Mouse (Mus musculus): ENCODE measurements around the gene Slc35f6. TPM values are rescaled to one million over a fixed set of nuclear protein-coding genes. Genes with fewer than 3 reads are reported as not detected.

Gene Slc35f6
- polyA plus RNA-seq, 1 experiment = 51.2 TPM

DNA sequence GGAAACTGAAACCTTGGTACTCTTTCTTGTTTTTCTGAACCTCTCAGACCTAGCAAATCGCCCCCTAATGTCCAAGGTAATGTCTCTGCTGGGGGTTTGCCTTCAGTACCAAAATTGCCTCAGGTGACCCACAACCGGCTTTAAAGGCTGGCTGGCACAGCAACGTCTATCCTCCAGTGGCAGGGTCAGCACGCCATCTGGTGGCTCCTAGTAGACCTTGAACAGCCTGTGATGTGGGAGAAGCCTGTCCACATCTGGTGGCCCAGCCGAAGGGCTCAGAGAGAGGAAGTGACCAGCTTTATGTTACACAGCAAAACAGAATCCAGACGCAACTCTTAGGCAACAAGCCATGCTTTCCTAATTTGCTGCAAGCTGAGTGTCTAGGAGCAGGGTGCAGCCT is 9.7 kb upstream of the Slc35f6 start:
- H3K4me1 ChIP-seq (ENCODE audit: control insufficient read depth, insufficient read depth, low read length) = no peaks in the 10 kb centered on the region
- peak; percentile 86 for DNase-seq
- no peak overlapping the region for H3K4me3 ChIP-seq (ENCODE audit: insufficient read depth, low read depth, low read length)
- H3K27ac ChIP-seq (ENCODE audit: insufficient read depth, low read depth, low read length) = no peak overlapping the region
- 2% methylated on average over 6 of the region's 6 CpGs for WGBS
- no peaks in the 10 kb centered on the region for H3K27me3 ChIP-seq (replicated peaks; ENCODE audit: control insufficient read depth, insufficient read depth, low read length)
- H3K36me3 ChIP-seq (ENCODE audit: control insufficient read depth, insufficient read depth, low read length) = no peaks in the 10 kb centered on the region
- no peak for TF ChIP-seq POLR2A (IDR thresholded peaks at IDR 0.05; ENCODE audit: low read depth, low read length)
- TF ChIP-seq CTCF (conservative IDR thresholded peaks at IDR 0.05; ENCODE audit: insufficient read depth, insufficient read length, low read depth, low read length) = peak; percentile 95

DNA sequence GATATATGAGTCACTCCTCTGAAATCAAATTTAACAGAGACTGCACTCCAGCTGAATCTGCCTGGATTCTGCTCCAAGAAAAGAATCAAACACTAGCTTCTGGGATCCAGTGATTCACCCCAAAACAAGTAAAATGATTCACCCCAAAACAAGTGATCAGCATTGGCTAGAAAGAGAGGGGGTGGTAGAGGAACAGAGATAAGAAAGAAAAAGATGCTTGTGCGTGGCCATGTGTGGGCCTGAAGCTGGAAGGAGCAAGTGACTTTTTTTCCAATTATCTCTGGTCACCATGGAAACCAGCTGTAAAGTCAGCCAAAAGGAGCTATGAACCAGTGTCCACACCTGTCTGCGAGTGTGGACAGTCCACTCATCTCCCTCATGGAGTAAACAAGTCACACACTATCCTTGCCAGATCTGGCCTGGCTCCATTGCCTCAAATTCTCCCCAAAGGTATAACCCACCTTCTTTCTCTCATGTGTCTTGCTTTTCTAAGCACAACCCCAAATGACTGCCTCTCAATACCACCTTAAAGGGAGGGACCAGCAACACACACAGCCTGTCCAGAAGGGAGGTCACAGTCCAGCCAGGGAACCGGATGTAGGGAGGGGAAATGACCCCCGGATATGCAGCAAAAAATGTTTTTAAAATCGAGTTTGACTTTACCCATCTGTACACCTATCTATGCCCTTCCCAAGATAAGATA is 4.1 kb upstream of the Slc35f6 start:
- H3K4me3 ChIP-seq (ENCODE audit: insufficient read depth, low read depth, low read length) = no peak overlapping the region
- no peak overlapping the region for H3K27ac ChIP-seq (ENCODE audit: insufficient read depth, low read depth, low read length)
- DNase-seq = peak; percentile 47
- H3K27me3 ChIP-seq (replicated peaks; ENCODE audit: control insufficient read depth, insufficient read depth, low read length) = no peaks in the 10 kb centered on the region
- TF ChIP-seq CTCF (conservative IDR thresholded peaks at IDR 0.05; ENCODE audit: insufficient read depth, insufficient read length, low read depth, low read length) (no peak), POLR2A (IDR thresholded peaks at IDR 0.05; ENCODE audit: low read depth, low read length) (no peak)
- H3K36me3 ChIP-seq (ENCODE audit: control insufficient read depth, insufficient read depth, low read length) = no peaks in the 10 kb centered on the region
- WGBS = 54% methylated on average over 5 of the region's 5 CpGs
- H3K4me1 ChIP-seq (ENCODE audit: control insufficient read depth, insufficient read depth, low read length) = peaks cover 2% of the 10 kb centered on the region; the same call in 1 of the 2 replicates

DNA sequence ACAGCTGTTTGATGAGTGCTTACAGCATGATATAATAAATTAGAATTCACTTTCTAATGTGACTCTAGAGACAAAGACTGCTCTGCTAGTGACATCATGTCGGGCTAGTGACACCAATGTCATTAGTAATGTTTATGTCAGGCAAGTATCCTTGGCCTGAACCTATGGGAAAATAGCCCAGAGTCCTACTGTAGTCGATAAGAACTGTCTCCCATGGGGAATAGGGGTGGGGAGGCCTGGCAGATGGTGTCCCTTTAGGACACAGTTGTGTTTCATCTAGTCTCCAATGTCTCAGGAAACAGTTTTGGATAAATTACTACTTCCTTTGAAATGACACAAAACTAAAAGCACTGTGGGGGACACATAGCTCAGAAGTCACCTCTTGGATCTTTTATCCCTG is 1.7 kb upstream of the Slc35f6 start:
- DNase-seq = peak; percentile 59
- Histone ChIP-seq H3K4me3 (ENCODE audit: insufficient read depth, low read depth, low read length) (no peak overlapping the region), H3K27me3 (replicated peaks; ENCODE audit: control insufficient read depth, insufficient read depth, low read length) (no peaks in the 10 kb centered on the region), H3K36me3 (ENCODE audit: control insufficient read depth, insufficient read depth, low read length) (no peaks in the 10 kb centered on the region), H3K27ac (ENCODE audit: insufficient read depth, low read depth, low read length) (no peak overlapping the region), H3K4me1 (ENCODE audit: control insufficient read depth, insufficient read depth, low read length) (peaks cover 11% of the 10 kb centered on the region; the same call in 1 of the 2 replicates)
- WGBS = 63% methylated on average over 2 of the region's 2 CpGs
- TF ChIP-seq POLR2A (IDR thresholded peaks at IDR 0.05; ENCODE audit: low read depth, low read length) = no peak
- TF ChIP-seq CTCF (conservative IDR thresholded peaks at IDR 0.05; ENCODE audit: insufficient read depth, insufficient read length, low read depth, low read length) = no peak

DNA sequence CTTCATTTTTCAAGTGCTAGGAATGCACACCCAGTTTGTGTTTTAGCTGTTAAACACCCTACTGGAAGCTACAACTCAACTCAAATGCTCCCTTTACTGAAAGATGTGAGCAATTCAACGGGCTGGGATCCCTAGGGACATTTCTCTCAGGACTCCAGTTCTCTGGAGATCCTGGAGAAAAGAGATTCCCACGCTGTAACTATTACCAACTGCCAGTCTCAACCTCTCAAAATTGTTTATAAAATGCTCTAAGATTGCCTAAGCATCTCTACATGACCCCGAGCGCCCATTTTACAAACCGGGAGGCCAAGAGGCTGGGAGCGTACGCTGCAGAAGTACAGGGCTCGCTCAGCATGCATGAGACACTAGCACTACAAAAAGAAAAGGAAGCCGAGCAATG is 337 bp upstream of the Slc35f6 start:
- 13% methylated on average over 9 of the region's 9 CpGs for WGBS
- H3K27me3 ChIP-seq (replicated peaks; ENCODE audit: control insufficient read depth, insufficient read depth, low read length) = no peaks in the 10 kb centered on the region
- no peak for DNase-seq
- no peak for TF ChIP-seq CTCF (conservative IDR thresholded peaks at IDR 0.05; ENCODE audit: insufficient read depth, insufficient read length, low read depth, low read length)
- no peak for TF ChIP-seq POLR2A (IDR thresholded peaks at IDR 0.05; ENCODE audit: low read depth, low read length)
- peaks cover 11% of the 10 kb centered on the region; the same call in 1 of the 2 replicates for H3K4me1 ChIP-seq (ENCODE audit: control insufficient read depth, insufficient read depth, low read length)
- no peaks in the 10 kb centered on the region for H3K36me3 ChIP-seq (ENCODE audit: control insufficient read depth, insufficient read depth, low read length)
- peak overlapping the region; percentile 88 for H3K4me3 ChIP-seq (ENCODE audit: insufficient read depth, low read depth, low read length)
- peak overlapping the region; percentile 28; the same call in 1 of the 2 replicates for H3K27ac ChIP-seq (ENCODE audit: insufficient read depth, low read depth, low read length)

DNA sequence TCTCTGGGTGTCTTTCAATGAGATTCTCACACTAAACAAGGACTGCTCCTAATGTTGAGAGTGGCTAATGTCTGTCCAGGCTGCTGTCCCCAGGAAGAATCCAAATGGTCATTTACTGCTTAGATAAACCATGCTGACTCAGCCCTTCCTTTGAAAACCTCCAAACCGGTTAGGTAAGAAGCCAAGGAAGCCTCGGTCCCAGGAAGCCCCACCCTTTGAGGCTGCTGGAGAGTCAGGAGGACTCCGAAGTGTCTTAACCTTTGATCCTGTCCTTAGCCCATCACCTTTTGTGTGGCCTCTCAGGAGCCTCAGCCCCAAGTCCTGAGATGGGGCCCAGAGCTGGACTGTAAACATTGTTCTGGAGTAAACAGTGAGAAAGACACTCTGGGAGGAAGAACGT is 1.8 kb downstream of the Slc35f6 start:
- no peak overlapping the region for H3K27ac ChIP-seq (ENCODE audit: insufficient read depth, low read depth, low read length)
- H3K27me3 ChIP-seq (replicated peaks; ENCODE audit: control insufficient read depth, insufficient read depth, low read length) = no peaks in the 10 kb centered on the region
- WGBS = 42% methylated on average over 4 of the region's 4 CpGs
- no peak overlapping the region for H3K4me3 ChIP-seq (ENCODE audit: insufficient read depth, low read depth, low read length)
- no peaks in the 10 kb centered on the region for H3K36me3 ChIP-seq (ENCODE audit: control insufficient read depth, insufficient read depth, low read length)
- TF ChIP-seq CTCF (conservative IDR thresholded peaks at IDR 0.05; ENCODE audit: insufficient read depth, insufficient read length, low read depth, low read length) (no peak), POLR2A (IDR thresholded peaks at IDR 0.05; ENCODE audit: low read depth, low read length) (no peak)
- DNase-seq = no peak
- H3K4me1 ChIP-seq (ENCODE audit: control insufficient read depth, insufficient read depth, low read length) = peaks cover 11% of the 10 kb centered on the region; the same call in 1 of the 2 replicates

DNA sequence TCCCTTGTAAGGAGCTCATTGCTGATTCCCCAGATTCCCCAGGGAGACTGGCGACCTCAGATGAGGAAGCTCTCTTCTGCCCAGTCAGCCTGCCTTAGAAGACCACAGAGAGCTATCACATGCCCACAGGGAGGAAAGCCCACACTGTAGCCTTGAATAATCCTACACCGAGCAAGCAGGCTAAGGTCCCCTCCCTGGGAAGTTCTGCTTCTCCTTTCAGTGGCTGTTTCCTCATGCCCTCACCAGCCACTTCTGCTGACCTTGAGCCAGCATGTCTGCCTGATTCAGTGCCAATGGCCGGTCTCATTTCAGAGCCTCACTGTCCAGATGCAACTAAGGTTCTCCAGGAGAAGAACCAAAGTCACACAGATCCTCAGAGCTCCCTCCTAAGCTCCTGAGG is 3.0 kb downstream of the Slc35f6 start:
- peak; percentile 27 for DNase-seq
- no peaks in the 10 kb centered on the region for H3K36me3 ChIP-seq (ENCODE audit: control insufficient read depth, insufficient read depth, low read length)
- 86% methylated on average over 3 of the region's 3 CpGs for WGBS
- peaks cover 11% of the 10 kb centered on the region; the same call in 1 of the 2 replicates for H3K4me1 ChIP-seq (ENCODE audit: control insufficient read depth, insufficient read depth, low read length)
- H3K27ac ChIP-seq (ENCODE audit: insufficient read depth, low read depth, low read length) = no peak overlapping the region
- TF ChIP-seq CTCF (conservative IDR thresholded peaks at IDR 0.05; ENCODE audit: insufficient read depth, insufficient read length, low read depth, low read length) (no peak), POLR2A (IDR thresholded peaks at IDR 0.05; ENCODE audit: low read depth, low read length) (no peak)
- no peak overlapping the region for H3K4me3 ChIP-seq (ENCODE audit: insufficient read depth, low read depth, low read length)
- H3K27me3 ChIP-seq (replicated peaks; ENCODE audit: control insufficient read depth, insufficient read depth, low read length) = no peaks in the 10 kb centered on the region

DNA sequence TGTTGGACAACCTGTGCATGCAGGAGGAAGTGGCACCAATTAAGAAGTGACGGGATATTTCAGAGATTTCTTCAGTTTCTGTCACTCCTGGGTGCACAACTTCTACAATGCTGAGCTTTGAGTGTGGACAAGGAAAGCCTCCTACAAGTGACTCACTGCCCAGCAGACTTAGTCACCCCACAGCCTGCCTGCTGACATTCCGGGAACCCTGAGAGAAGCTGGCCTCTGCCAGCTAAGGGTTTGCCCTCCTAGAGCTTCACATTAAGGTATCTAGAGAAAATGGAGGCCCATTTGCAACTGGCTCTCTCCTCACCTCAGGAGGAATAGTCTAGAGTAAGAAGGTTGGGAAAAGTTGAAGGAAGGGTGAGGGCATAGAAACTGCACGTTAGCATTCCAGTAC is 3.8 kb downstream of the Slc35f6 start:
- H3K27me3 ChIP-seq (replicated peaks; ENCODE audit: control insufficient read depth, insufficient read depth, low read length) = no peaks in the 10 kb centered on the region
- peaks cover 11% of the 10 kb centered on the region; the same call in 1 of the 2 replicates for H3K4me1 ChIP-seq (ENCODE audit: control insufficient read depth, insufficient read depth, low read length)
- H3K36me3 ChIP-seq (ENCODE audit: control insufficient read depth, insufficient read depth, low read length) = no peaks in the 10 kb centered on the region
- 89% methylated on average over 3 of the region's 3 CpGs for WGBS
- DNase-seq = no peak
- TF ChIP-seq CTCF (conservative IDR thresholded peaks at IDR 0.05; ENCODE audit: insufficient read depth, insufficient read length, low read depth, low read length) (no peak), POLR2A (IDR thresholded peaks at IDR 0.05; ENCODE audit: low read depth, low read length) (no peak)
- H3K27ac ChIP-seq (ENCODE audit: insufficient read depth, low read depth, low read length) = no peak overlapping the region
- no peak overlapping the region for H3K4me3 ChIP-seq (ENCODE audit: insufficient read depth, low read depth, low read length)

Data from kidney, adult 2 months (tissue).